Mouse (Mus musculus) brain, adult 2 months (tissue): ENCODE data around the gene Crygs.
A peak's percentile ranks its signal among the peaks of the same experiment; 100 is the strongest.

ENCODE experiments used
- DNase-seq: peaks from one replicate; pipeline ENCODE4 v3.0.0; 2011; ENCODE audit warnings: low read depth, low spot score

The Crygs gene

DNA sequence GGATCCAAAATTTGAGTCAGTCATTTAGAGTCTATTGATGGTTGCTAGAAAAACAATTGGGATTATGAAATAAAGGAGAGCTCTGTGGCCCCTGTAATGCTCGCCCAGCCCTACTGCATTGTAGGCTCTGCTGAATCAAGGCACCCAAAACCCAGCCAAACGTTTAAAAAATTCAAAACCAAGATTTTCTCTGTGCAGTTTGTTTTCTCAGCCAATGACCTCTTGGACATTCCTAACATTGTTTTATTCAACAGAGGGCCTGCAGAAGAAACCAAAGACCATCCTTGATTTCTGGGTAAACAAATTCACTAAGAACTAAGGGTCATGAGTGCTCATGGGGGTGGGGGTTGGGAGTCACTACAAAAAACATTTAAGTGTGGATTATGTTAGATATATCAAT is at the start of gene Crygs:
TSS of gene Crygs (minus strand) at position 101 of the 400 bp plus-strand sequence.
- no peak for DNase-seq

DNA sequence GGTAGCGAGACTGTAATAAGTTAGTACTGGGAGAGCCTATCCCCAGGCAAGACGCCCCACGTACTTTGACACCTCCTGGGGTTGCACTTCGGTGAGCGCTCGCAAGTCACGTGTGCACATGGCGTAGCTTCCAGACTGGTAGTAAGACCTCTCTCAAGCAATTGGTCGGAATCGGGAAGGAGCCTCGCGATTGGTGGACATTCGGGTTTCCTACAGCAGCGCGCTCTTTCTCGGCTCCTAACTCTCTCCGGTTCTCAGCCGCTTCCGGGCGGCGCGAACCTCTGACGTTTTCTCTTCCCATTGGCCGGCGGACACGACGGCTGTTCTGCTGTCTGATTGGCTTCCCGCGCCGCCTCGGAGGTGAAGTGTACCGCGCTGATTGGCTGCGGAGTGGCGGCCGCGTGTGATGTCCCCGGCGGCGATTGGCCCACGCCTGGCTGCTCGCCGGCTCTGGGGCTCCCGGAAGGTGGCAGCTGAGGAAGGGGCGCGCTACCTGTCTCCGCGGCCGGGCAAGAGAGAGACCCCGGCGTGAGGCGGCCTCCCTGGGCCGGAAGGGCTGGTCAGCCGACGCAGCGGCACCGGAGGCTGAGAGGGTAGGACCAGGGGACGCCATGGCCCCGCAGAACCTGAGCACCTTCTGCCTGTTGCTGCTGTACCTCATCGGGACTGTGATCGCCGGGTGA is 46.2 kb upstream of the Crygs start, which contains the start of the genes Tbccd1 and Dnajb11:
TSS of gene Tbccd1 (minus strand) at position 239 of the 683 bp plus-strand sequence.
TSS of gene Dnajb11 (plus strand) at position 415 of the 683 bp plus-strand sequence.
- peak; percentile 100 for DNase-seq

DNA sequence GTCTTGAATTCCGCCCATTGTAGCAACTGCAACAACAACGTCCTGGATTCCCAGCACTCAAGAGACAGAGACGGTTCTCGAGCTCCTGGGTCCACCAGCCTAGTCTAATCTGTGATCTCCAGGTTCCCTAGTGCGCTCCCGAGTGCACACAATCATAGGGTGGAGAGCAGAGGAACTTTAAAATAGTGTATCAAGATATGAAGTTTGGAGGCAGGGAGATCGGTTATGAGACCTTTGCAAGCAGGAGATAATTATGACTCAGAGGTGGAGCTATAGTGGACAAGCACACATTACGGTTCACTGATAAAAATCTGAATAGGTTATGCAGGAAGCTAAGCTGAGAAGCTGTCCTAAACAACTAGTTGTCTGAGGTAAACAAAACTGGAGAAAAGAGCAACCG is 45.4 kb upstream of the Crygs start:
- DNase-seq = no peak

DNA sequence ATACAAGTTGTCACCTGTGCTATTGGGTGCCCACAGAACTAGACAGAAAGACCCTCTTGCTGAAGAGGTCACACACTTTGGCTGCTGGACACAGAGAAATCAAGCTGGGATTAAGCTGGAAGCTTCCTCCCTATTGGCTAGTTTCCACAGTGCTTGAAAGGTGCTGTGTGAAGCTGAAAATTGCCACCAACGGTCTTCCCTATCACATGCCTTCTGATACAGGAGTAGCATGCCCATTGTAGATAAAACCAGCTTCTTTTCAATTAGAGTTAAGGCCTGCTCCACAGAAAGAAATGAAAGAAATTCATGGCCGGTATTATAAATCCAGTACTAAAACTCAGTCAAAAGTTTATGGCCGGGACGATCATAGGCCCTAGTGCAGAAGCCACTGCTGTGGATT is 41.3 kb upstream of the Crygs start:
- DNase-seq = no peak

DNA sequence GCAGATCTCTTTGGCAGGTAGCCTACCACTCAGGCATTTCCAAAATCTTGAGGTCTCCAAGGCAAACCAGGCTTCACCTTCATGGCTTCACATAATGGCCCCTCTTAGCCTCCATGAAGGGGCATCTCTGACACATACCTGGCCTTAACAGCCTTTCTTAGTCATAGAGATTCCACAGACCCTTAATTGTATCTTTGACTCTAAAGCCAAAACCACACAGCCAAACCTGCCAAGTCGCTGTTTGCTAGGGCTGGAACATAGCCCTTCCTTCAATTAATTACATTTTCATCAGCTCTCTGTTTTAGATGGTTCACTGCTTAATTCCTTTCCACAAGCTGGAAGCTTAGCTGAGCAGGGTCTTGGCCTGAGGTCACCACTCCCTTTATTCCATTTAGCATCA is 37.0 kb upstream of the Crygs start:
- no peak for DNase-seq

DNA sequence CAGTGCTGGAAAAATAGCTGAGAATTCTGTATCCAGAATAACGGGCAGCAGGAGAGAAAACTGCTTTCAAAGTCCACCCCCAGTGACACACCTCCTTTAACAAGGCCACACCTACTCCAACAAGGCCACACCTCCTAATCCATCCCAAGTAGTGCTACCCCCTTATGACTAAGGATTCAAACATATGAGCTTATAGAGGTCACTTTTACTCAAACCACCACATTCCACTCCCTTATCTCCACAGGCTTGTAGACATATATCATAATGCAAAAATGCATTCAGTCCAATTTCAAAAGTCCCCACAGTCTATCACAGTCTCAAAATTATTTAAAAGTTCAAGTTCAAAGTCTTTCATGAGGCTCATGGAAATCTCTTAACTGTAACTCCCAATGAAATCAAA is 36.3 kb upstream of the Crygs start:
- no peak for DNase-seq

DNA sequence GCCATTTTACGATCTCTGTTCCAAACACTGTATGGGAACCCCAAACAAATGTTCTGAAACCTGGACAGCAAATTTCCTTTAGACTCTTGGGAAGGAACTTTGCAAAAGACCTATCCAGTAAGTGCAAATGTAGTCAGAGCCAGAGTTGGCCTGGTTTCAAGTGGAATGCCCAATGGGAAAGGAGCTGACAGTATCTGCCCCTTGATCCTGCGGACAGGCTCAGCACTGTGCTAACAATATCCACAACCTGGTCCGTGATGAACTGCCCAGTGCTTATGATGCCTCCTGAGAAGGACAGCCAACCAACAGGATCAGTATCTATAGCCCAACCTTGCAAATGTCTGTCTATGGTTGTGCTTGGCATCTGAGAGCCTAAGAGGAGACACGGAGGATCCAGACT is 34.1 kb upstream of the Crygs start:
- no peak for DNase-seq

DNA sequence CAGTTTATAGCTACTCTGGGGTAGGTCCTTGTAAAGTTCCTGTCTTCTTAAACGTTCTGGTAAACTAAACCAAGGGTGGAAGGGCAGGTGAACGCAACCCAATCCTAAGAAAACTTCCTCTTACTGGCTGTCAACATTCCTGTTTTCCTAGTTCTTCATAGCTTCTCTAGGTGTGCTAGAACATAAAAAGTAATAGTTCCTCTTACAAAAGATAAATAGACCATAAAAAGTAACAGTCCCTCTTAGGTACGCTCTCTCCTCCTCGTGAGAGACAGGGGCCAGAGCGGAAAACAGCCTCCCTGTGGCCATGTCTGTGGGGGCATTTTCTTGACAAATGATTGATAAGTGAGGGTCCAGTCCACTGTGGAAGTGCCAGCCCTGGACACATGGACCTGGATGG is 33.5 kb upstream of the Crygs start:
- no peak for DNase-seq

DNA sequence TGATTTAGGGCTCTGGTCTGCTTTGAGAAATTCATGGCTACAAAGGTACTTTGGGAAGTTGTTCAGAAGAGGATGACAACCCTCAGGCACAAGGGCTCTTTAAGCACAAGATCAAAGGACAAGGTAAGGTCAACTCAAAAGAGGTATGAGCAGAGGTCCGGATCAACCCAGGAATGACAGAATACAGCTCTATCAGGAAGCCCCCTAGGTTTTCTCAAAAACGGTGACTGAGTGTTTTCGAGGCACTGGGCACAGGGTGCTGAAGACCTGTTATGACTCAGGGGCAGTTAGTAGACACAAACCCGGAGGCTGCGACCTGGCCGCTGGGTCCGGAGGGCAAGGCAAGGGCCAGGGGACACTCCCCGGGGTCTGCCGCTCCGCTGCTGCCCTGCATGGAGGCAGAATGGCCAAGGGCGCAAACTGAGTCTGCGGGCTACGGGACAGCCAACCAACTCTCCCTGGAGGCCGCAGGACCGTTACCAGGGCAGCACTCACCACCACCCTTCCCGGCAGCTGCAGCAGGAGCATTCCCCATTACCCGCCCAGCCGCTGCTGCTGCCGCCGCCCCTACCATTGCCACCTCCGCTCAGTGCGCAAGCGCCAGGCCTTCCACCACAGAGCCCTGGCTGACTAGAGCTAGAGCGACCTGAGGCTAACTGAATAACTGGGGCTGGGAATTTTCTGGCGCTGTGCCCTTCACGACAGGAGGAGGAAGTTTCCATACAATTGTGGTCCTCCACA is 32.9 kb upstream of the Crygs start:
- DNase-seq = peak; percentile 92

DNA sequence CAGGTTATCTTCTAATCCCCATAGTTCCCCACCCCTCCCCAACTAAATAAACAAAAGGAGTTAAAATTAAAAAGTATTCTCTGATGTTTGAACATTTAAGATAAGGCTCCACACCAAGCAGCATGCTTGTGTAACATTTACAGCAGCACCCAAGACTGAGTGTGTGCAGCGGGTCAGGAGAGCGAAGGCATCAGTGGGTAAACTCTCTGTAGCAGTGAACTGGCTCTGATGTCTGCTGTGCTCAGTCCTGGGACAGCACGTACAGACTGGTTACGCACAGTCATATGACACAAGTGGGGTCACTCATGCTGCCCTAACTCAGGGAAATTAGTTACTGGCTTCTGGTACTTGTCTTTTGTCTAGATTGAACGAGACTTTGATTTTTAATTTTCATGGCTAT is 31.5 kb upstream of the Crygs start:
- no peak for DNase-seq

DNA sequence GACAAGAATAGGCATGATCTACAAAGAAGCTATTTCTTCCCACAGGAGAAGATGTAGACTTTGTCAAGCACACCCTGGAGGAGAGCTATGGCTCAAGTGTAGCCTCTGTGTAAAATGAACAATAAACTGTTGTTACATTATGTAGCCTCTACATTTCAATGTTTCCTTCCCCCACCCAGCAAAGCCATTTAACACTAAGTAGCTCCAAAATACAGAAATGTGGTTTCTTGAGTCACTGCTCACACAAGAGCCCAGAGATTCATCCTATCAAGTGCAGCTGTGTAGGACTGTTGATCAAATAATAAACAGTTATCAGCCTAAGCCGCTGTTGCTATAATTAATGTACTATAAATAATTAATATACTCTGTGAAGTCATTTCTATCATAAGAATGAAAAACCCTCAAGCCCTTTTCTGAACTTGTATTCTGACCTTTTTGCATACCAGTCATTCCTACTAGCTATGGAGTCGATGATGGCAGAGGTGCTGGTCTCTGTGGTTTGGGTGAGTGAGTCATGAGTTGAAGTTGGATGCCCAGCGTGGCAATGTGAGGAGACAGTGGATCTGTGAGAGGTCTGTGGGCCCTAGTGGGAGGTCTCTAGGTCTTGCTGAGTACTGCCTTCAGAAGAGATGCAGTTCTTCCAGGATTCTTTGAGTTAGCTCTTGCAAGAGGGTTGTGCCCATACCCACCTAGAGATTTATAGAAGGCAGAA is 27.9 kb upstream of the Crygs start:
- DNase-seq = peak; percentile 12

DNA sequence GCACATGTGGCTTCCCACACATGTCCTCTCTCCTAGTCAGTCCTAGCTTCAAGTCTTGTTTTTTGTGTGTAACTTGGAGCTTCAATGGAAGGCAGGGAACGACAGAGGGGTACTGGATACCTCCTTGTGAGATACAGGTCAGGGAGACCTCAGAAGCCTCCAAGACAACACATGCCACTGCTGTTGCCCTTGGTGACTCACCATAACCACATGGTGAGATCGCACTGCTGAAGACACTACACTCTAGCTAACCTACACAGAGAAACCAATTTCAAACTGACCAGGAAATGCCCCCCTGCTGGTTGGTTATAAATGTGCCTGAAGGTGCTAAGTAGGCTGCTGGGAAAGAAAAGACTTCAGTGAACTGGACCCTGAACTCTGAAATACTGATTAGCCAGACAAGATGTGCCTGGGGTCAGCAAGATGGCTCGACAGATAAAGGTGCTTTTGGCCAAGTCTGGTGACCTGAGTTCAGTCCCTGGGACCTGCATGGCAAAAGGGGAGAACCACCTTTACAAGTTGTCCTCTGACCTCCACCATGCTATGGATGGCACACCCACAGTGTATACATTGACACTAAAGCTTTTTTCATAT is 21.7 kb upstream of the Crygs start:
- DNase-seq = no peak

DNA sequence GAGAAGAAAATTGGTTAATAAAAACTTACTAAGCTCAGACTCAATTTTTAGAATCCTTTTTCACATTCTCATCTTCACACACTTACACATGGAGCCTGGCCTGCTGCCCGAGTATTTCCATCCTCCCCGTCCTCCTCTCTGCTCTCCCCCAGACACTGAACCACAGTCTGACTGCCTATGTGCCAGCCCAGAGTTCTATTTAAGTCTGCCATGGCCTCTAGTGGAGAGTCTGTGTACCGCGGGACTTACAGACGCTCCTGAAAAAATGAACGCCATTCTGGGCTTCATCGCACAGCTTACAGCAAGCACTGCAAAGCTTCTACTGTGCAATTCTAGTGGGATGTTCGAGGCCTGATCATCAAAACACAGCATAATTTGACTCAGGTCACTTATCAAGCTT is 9.4 kb upstream of the Crygs start:
- DNase-seq = peak; percentile 91

DNA sequence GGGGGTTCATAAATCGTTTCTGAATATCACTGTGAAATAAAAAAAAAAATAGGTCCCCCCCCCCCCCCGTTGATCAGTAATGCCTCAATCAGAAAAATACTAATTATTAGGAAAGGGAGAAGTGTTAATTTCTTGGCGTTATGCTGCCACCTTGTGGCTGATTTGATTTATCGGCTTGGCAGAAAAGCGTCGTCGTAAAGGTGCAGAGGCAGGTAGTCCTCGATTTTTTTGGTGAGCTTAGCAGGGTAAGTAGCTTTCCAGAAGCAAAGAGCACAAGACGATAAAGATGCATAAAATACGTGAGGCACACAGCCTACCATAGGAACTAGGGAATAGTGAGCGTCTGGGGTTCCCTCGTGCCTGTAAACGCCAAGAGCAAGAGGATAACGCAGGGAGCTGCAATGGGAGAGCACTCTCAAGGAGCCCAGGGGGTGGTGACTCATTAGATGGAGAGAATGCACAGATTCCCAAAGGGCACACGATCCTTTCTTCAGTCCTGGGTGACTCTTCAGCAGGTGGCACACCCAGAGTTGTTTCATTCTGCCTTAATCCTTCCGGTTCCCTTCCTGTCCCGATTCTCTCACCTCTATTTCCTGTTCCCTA is 3.8 kb downstream of the Crygs start:
- DNase-seq = peak; percentile 86

DNA sequence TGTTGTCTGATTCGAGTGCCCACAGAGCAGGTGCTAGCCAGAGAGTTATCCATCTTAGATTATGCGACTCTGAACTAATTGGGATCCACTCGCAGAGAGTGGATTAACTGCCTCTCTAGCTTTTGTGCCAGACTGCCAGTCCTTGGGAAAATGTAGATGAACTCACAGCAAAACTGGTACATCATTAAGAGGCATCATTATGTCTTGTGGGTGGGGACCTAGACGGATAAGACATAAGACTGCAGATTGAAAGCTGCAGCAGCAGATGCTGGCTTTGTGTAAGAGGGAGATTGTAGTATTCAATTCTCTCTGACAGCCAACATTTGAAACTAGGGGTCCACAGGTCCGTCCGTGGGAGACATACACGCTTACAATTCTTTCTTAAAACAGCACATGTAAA is 8.6 kb downstream of the Crygs start:
- DNase-seq = no peak

DNA sequence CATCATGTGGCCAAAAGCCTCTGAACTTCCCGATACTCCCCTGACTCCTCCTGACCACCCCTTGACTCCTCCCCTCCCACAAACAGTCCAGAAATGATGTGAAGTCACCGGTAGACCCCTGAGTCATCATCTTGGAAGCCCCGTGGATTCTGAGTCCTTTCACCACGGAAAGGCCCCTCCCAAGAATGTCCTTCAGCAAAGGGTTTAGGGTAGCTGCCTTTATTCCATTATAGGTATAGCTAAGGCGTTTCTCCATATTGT is 10.6 kb downstream of the Crygs start:
- DNase-seq = no peak

DNA sequence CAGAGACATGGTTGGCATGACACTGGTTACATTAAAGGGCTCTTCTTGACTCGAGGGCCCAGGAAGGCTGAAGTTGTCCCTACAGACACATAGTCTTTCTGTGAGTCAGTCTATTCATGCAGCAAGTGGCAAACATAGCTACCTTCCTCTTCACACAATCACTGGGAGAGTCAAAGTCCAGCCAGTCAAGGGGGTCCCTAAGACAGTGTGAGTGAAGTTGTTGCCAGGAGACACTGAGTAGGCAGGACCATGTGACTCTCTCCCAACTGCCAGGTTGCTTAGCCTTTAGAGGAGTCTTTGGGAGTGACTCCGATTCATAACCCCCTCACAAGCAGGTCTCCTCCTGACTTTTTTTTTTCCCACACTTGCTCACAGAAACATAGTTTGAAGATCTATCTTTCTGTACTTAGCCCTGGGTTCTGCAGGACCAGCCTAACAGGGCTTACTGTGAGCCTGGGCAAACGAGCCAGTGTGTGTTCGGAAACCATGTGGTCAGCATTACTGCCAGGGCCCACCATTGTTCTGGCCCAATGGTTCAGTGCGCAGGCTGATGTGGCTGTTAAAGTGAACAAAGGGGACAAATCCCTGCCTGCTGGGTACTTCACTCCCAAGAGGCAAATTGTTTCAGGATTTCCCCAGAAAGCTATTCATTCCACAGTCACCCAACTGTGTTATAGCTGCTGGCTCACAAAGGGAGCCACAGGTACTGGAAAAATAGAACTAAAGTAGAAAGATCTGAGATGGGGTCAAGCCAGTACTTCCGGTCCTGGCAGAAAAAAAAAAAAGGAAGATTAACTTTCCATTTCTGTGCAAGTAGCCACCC is 11.1 kb downstream of the Crygs start:
- no peak for DNase-seq

DNA sequence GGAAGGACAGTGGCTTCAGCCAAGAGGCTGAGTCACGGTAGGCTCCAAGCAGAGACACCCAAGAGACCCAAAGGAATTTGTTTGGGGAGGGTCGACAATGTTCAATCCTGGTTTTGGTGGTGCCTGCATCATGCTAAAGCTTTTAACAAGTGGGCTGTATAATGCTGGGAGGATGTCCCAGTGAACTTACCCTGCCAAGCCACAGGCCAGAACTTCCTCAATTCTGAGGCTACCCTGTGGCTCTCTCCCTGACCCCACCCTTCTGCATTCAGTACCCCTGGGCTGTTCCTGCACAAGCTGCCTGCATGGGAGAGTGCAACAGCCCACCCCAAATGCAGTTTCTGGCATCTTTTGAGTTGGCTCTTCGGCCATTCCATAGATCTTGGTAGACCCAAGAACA is 12.9 kb downstream of the Crygs start:
- DNase-seq = no peak

DNA sequence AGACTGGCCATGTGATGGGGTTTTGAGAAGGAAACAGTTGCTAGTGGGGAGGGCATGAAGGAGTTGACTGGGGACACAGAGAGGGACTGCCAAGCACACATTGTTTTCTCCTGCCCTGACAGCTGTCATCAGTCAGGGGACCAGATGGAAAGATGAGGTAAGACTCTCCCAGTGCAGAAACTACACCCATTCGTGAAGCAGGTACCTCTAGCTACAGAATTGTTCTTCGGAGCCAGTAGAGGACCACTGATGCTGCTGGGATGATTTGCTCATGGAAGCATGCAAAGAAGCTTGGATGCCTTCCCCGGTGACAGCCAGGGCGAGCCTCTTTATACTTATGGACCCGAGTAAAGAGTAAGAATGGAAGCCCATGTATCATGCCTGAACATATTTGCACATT is 13.9 kb downstream of the Crygs start:
- DNase-seq = peak; percentile 98

DNA sequence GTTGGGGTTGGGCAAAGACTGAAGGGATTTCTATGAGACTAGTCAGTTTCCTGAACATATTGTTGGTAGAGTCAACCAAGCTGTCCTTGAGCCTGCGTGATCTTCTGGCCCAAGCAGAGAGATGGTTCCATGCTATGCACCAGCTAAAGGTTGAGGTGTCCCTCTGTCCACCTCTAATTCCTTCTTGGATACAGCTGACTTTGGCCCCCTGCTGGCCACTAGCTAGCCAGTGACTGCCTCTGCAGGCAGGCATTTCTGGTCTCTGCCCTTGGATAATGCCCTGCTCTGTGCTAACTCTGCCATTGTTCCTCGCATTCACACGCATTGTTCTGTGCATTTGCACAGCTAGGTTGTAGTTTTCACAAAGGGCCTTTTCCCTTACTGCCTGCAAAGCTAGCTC is 15.9 kb downstream of the Crygs start:
- peak; percentile 45 for DNase-seq

DNA sequence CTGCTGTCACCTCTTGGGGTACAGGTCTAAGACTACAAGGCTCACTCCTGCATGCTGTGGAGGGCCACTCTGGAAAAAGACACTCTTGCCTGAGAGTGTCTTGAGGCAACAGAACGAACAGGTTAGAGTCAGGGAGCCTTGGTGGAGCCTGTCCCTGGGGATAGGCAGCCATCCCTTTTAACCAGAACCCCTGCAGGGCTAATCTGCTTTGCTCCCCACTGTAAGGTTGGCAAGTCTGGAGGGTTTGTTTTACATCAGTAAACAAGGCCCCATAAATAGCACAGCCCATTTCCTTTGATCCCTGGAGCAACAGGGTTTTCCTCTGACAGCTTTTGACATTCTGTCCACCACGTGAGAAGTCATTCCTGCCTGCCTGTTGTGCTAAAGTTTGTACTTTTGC is 20.1 kb downstream of the Crygs start:
- peak; percentile 56 for DNase-seq
